Mouse (Mus musculus) CH12.LX (cell line): ENCODE data around the gene Neurl1a. TPM values are rescaled to one million over a fixed set of nuclear protein-coding genes. Genes with fewer than 3 reads are reported as not detected.

Source experiments
- DNase-seq: peaks from one replicate; pipeline ENCODE4 v3.0.0-alpha.2; 2013; ENCODE audit errors: extremely low read depth
- H3K27ac ChIP-seq: 2 replicates; pipeline ENCODE4 v1.5.1; 2012; ENCODE audit warnings: low read depth, mild to moderate bottlenecking, control low read depth, moderate library complexity; ENCODE audit not compliant: insufficient read depth
- H3K27me3 ChIP-seq: replicated peaks from 2 replicates; pipeline ENCODE3; 2012; ENCODE audit warnings: inconsistent platforms
- H3K36me3 ChIP-seq, 2 experiments: replicated peaks in 1 of 2; 2 replicates each; pipeline versions ENCODE3 to v1.6.1; 2012; ENCODE audit warnings: inconsistent platforms in 1 of 2, low read length in 1 of 2, mild to moderate bottlenecking in 1 of 2, mixed read lengths in 1 of 2, moderate library complexity in 1 of 2; ENCODE audit not compliant: control insufficient read depth in 1 of 2, insufficient read depth in 1 of 2
- H3K4me1 ChIP-seq, 2 experiments: 2 replicates each; pipeline ENCODE4 v1.6.1; 2012; ENCODE audit warnings: inconsistent platforms in 1 of 2, moderate library complexity in 1 of 2; ENCODE audit not compliant: insufficient read depth in 2 of 2, control insufficient read depth in 1 of 2
- H3K4me2 ChIP-seq: 2 replicates; pipeline ENCODE4 v1.6.1; 2012; ENCODE audit warnings: low read depth, mild to moderate bottlenecking, control low read depth; ENCODE audit not compliant: poor library complexity, insufficient read depth, severe bottlenecking
- H3K4me3 ChIP-seq, 3 experiments: fragments of 150-350 bp in 1 of 3; sonication (generic) in 1 of 3; replicated peaks in 1 of 3; 2 replicates each; pipeline versions ENCODE3 to v1.5.1; 2011 to 2012; ENCODE audit warnings: low read depth in 2 of 3, low read length in 2 of 3, mild to moderate bottlenecking in 2 of 3, moderate library complexity in 2 of 3, control low read depth in 1 of 3, improper control_type of control experiment in 1 of 3, inconsistent platforms in 1 of 3, mixed read lengths in 1 of 3; ENCODE audit not compliant: poor library complexity in 1 of 3
- H3K79me2 ChIP-seq: replicated peaks from 2 replicates; pipeline ENCODE4 v1.6.1; 2012; ENCODE audit warnings: mild to moderate bottlenecking, moderate library complexity; ENCODE audit not compliant: control insufficient read depth, poor library complexity, insufficient read depth, severe bottlenecking; ENCODE audit errors: extremely low read depth
- H3K9ac ChIP-seq: 2 replicates; pipeline ENCODE4 v1.6.1; 2012; ENCODE audit warnings: low read depth, mild to moderate bottlenecking, control low read depth, moderate library complexity; ENCODE audit not compliant: insufficient read depth
- H3K9me3 ChIP-seq: replicated peaks from 2 replicates; pipeline ENCODE3; 2012; ENCODE audit warnings: low read length, inconsistent platforms, mixed read lengths
- CHD1 ChIP-seq: IDR thresholded peaks from 2 replicates; pipeline ENCODE4 v1.6.1; 2012; ENCODE audit warnings: low read depth, low read length, improper control_type of control experiment, inconsistent platforms
- CHD2 ChIP-seq: IDR thresholded peaks from 2 replicates; pipeline ENCODE4 v1.6.1; 2011; ENCODE audit warnings: low read length, improper control_type of control experiment
- E2F4 ChIP-seq: IDR thresholded peaks from 2 replicates; pipeline ENCODE4 v1.6.1; 2011; ENCODE audit warnings: low read depth, low read length, improper control_type of control experiment; ENCODE audit not compliant: insufficient replicate concordance
- ELF1 ChIP-seq: IDR thresholded peaks from 2 replicates; pipeline ENCODE4 v1.6.1; 2014; ENCODE audit warnings: low read depth, mild to moderate bottlenecking, inconsistent platforms, low read length, improper control_type of control experiment
- EP300 ChIP-seq: IDR thresholded peaks from 2 replicates; pipeline ENCODE4 v1.6.1; 2011; ENCODE audit warnings: low read length, improper control_type of control experiment
- ETS1 ChIP-seq: conservative IDR thresholded peaks from 2 replicates; pipeline ENCODE4 v1.6.1; 2012; ENCODE audit warnings: low read depth, mild to moderate bottlenecking, inconsistent platforms, low read length, improper control_type of control experiment, moderate library complexity
- GABPA ChIP-seq: IDR thresholded peaks from 2 replicates; pipeline ENCODE4 v1.6.1; 2012; ENCODE audit warnings: low read depth, low read length, improper control_type of control experiment, inconsistent platforms; ENCODE audit not compliant: insufficient replicate concordance
- IRF4 ChIP-seq: IDR thresholded peaks from 2 replicates; pipeline ENCODE4 v1.6.1; 2014; ENCODE audit warnings: low read depth, mild to moderate bottlenecking, inconsistent platforms, low read length, improper control_type of control experiment
- KAT2A ChIP-seq: IDR thresholded peaks from 2 replicates; pipeline ENCODE4 v1.6.1; 2012; ENCODE audit warnings: low read length, improper control_type of control experiment, inconsistent platforms; ENCODE audit not compliant: insufficient replicate concordance
- MAX ChIP-seq: IDR thresholded peaks from 2 replicates; pipeline ENCODE4 v1.6.1; 2011; ENCODE audit warnings: low read length, improper control_type of control experiment
- MAZ ChIP-seq: IDR thresholded peaks from 2 replicates; pipeline ENCODE4 v1.6.1; 2012; ENCODE audit warnings: low read depth, mild to moderate bottlenecking, inconsistent platforms, low read length, improper control_type of control experiment, moderate library complexity
- MEF2A ChIP-seq: IDR thresholded peaks from 2 replicates; pipeline ENCODE4 v1.6.1; 2014; ENCODE audit warnings: low read depth, mild to moderate bottlenecking, inconsistent platforms, low read length, improper control_type of control experiment, borderline replicate concordance
- MYC ChIP-seq: IDR thresholded peaks from 2 replicates; pipeline ENCODE4 v1.6.1; 2011; ENCODE audit warnings: low read depth, mild to moderate bottlenecking, improper control_type of control experiment, low read length
- NRF1 ChIP-seq: IDR thresholded peaks from 2 replicates; pipeline ENCODE4 v1.6.1; 2014; ENCODE audit warnings: low read depth, mild to moderate bottlenecking, inconsistent platforms, low read length, improper control_type of control experiment, moderate library complexity
- RCOR1 ChIP-seq: conservative IDR thresholded peaks from 2 replicates; pipeline ENCODE4 v1.6.1; 2012; ENCODE audit warnings: low read depth, mild to moderate bottlenecking, inconsistent platforms, low read length, improper control_type of control experiment
- SIN3A ChIP-seq: IDR thresholded peaks from 2 replicates; pipeline ENCODE4 v1.6.1; 2012; ENCODE audit warnings: low read length, improper control_type of control experiment, inconsistent platforms
- SMC3 ChIP-seq: IDR thresholded peaks from 2 replicates; pipeline ENCODE4 v1.6.1; 2011; ENCODE audit warnings: low read depth, low read length, improper control_type of control experiment
- TCF12 ChIP-seq: IDR thresholded peaks from 2 replicates; pipeline ENCODE4 v1.6.1; 2014; ENCODE audit warnings: low read depth, mild to moderate bottlenecking, inconsistent platforms, low read length, improper control_type of control experiment
- UBTF ChIP-seq: IDR thresholded peaks from 2 replicates; pipeline ENCODE4 v1.6.1; 2012; ENCODE audit warnings: low read depth, mild to moderate bottlenecking, inconsistent platforms, low read length, improper control_type of control experiment, moderate library complexity
- USF2 ChIP-seq: conservative IDR thresholded peaks from 2 replicates; pipeline ENCODE4 v1.6.1; 2011; ENCODE audit warnings: low read depth, low read length, improper control_type of control experiment
- ZKSCAN1 ChIP-seq: IDR thresholded peaks from 2 replicates; pipeline ENCODE4 v1.6.1; 2012; ENCODE audit warnings: low read depth, inconsistent platforms, low read length, improper control_type of control experiment, borderline replicate concordance
- ZMIZ1 ChIP-seq: IDR thresholded peaks from 2 replicates; pipeline ENCODE4 v1.6.1; 2012; ENCODE audit warnings: low read depth, mild to moderate bottlenecking, inconsistent platforms, low read length, improper control_type of control experiment
- ZNF384 ChIP-seq: IDR thresholded peaks from 2 replicates; pipeline ENCODE4 v1.6.1; 2012; ENCODE audit warnings: low read depth, low read length, improper control_type of control experiment, inconsistent platforms
- dilution Hi-C: fragments of 300-500 bp; cut with MboI; formaldehyde crosslinking; loops from 2 replicates; pipeline ENCODE4 v1.14.3; 2020; ENCODE audit warnings: low sequenced_read_pairs; ENCODE audit not compliant: extremely low pct_unique_long_range_greater_than_20kb, extremely low pct_ligation_motif_present
- in situ Hi-C: fragments of 300-500 bp; cut with MboI; formaldehyde crosslinking; loops from 3 replicates; pipeline ENCODE4 v1.14.3; 2019; ENCODE audit warnings: low sequenced_read_pairs, low pct_ligation_motif_present, low pct_unique_long_range_greater_than_20kb, mixed read lengths
- polyA plus RNA-seq: library from polyadenylated mRNA; unstranded; fragments of >175 nt; gene quantifications from 2 replicates; pipeline ENCODE4 v1.2.1, GENCODE M21; 2012; ENCODE audit warnings: low read depth; ENCODE audit not compliant: insufficient read length
- total RNA-seq, 2 experiments: library from RNA; depleted of rRNA; stranded (reverse); fragments of 300-350 nt in 1 of 2; fragments of >200 nt in 1 of 2; gene quantifications; 2 replicates each; pipeline ENCODE4 v1.2.3; 2012 to 2014

Gene Neurl1a
- total and polyA plus RNA-seq, 3 experiments, result 0.05 to 0.13 TPM; not detected in 1

DNA sequence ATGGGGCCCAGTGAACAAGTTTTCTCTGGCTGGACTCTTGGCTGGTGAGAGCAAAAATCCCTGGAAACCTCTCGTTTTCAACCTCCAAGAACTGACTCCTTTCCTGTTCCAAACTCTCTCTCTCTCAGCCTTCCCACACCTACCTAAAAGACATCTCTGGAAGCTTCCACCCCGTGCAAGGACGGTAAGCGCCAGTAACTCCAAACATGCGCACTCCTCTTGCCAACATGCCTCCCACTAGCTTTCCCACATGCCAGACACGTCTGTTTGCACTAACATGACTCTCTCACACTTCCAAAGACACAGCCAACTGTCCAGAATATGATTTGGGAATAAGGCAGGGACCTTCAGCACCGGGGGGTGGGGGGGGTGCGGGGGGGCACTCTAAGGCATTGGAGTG lies 82.6 kb downstream of the Neurl1a start:
- H3K79me2 ChIP-seq, result no peaks in the 10 kb centered on the region
- no peaks in the 10 kb centered on the region for H3K27me3 ChIP-seq
- TF ChIP-seq SIN3A (no peak), KAT2A (no peak), CHD1 (no peak), CHD2 (no peak), MAZ (no peak), NRF1 (no peak), SMC3 (no peak), EP300 (no peak), ETS1 (no peak), E2F4 (no peak), IRF4 (no peak), ZKSCAN1 (no peak), GABPA (no peak), TCF12 (no peak), USF2 (no peak), UBTF (no peak), RCOR1 (no peak), ZNF384 (no peak), ELF1 (no peak), ZMIZ1 (no peak)
- H3K36me3 ChIP-seq, result peaks cover 0 to 8% of the 10 kb centered on the region in 2 experiments
- DNase-seq, result no peak
- H3K9me3 ChIP-seq, result peaks cover 5% of the 10 kb centered on the region
- no peak overlapping the region for H3K9ac ChIP-seq
- no peaks in the 10 kb centered on the region for H3K4me1 ChIP-seq
- dilution Hi-C loops, result no loop called here
- H3K27ac ChIP-seq, result no peak overlapping the region
- no peak overlapping the region for H3K4me3 ChIP-seq
- no peak overlapping the region for H3K4me2 ChIP-seq
- in situ Hi-C loops, result loop anchor here (10.0 kb wide), 1 partner anchor 86 kb away; the partner anchor contains the start of gene Neurl1a

DNA sequence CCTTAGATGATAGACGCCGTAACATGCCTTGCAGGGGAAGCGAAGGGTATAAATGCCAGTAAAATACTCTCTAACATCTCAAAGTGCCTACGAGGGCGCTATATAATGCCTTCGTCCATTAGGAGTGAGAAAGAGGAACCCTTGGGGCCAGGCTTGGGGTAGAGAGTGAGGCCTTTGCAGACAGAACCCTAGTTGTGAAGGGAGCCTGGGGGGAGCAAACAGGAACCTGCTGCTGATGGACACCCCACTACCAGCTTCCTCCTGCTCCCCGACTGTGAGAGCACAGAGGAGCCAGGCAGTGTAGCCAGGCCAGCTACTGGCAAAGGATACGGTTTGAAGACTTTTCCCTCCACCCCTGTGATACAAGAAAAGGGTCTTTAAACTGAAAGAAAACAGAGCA lies 85.0 kb downstream of the Neurl1a start:
- H3K27me3 ChIP-seq, result no peaks in the 10 kb centered on the region
- H3K79me2 ChIP-seq, result no peaks in the 10 kb centered on the region
- H3K4me2 ChIP-seq, result no peak overlapping the region
- no peak for DNase-seq
- dilution Hi-C loops, result no loop called here
- TF ChIP-seq MYC (no peak), MAX (no peak), E2F4 (no peak), MEF2A (no peak)
- TF ChIP-seq, all 38 proteins: peak for 0
- H3K4me3 ChIP-seq, result no peak overlapping the region
- H3K9me3 ChIP-seq, result no peaks in the 10 kb centered on the region
- no peaks in the 10 kb centered on the region for H3K4me1 ChIP-seq
- in situ Hi-C loops, result loop anchor here (10.0 kb wide), 1 partner anchor 89 kb away; the partner anchor contains the start of gene Neurl1a
- H3K36me3 ChIP-seq, result peaks cover 3 to 33% of the 10 kb centered on the region in 2 experiments
- no peak overlapping the region for H3K9ac ChIP-seq
- H3K27ac ChIP-seq, result no peak overlapping the region
